Mouse (Mus musculus) ovary, adult 18-20 months (tissue): Measurements from ENCODE around the gene Ptgfrn.

Experiments used
- DNase-seq: peaks from one replicate; pipeline ENCODE4 v3.0.0; 2022; ENCODE audit warnings: low spot score, mixed read lengths

Ptgfrn gene

GRCm38 (mm10) chr3:101116431-101117385 lies 6.6 kb upstream of the Ptgfrn start:
- DNase-seq: no peak

DNA sequence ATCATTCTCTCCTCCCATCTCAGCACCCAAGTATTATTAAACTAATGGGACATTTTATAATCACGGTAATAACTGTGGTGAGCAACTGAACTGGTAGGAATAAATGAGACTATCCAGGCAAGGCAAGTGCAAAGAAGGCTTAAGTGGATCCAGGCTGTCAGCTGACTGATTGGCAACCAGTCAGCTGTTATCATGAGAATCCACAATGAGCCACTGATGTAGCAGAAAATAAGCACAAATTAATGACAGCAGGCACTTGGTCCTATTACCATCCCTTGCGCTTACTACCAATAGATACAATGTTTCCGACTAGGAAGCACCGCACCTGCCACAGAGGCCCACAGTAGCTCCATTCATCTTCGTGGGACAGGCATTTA lies 2.4 kb upstream of the Ptgfrn start:
- no peak for DNase-seq

- no peak for DNase-seq
Measured at GRCm38 (mm10) chr3:101111848-101112517, 1.9 kb upstream of the Ptgfrn start.

DNA sequence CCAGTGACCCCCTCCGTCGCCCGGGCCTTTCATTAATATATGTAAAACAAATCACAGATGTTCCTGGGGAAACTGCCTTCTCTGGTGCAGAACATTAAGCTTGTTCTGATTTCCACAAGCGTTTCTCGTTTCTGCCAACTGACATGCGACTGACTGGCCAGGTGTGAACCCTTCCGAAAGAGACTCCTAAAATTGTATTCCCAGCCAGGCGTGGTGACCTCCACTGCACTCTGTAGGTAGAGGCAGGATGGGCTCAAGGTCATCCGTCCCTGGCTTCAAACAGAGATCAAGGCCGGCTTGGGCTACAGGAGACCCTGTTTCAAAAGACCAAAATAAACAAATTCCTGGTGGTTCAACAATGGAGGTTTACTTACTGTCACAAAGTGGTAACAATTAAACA lies 1.2 kb upstream of the Ptgfrn start:
- no peak for DNase-seq

- DNase-seq: no peak
Measured at GRCm38 (mm10) chr3:101110838-101111103, 693 bp upstream of the Ptgfrn start.

- no peak for DNase-seq
Measured at GRCm38 (mm10) chr3:101109558-101110021, 488 bp downstream of the Ptgfrn start.

- DNase-seq: no peak
Measured at GRCm38 (mm10) chr3:101108848-101109247, 1.2 kb downstream of the Ptgfrn start.

DNA sequence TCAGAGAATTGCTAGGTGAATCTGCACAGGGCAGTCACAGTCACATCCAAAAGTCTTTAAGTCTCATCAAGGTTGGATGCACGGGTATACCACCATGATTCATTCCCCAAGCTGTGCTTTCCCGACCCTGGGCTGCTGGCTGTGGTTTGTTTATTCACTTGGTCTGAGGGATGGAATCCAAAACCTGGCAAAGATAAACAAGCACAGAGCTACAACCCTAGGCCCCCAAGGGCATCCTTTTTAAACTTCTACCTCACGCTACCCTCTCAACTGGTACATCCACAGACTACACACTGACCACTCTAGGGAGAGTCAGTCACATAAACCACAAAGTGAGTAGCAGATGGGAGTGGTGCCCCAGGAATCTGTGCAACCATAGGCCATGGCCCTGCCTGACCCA lies 1.8 kb downstream of the Ptgfrn start:
- DNase-seq: no peak

DNA sequence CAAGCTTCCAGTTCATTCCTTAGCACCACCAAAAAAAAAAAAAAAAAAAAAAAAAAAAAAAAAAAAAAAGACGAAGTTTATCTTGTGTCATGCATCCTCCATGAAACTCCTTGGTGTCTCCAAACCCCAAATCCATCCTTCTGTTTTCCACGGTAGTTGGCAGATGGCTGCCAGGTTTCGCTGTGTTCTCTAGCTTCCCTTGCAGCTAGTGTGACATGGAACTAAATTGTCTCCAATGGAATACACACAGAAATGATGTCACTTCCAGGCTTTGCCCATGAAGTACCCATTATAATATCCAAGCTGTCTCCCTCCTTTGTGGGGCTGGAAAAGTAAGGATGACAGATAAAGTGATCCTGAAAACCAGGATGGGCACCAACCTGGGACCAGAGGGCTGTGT lies 3.8 kb downstream of the Ptgfrn start:
- DNase-seq: no peak

GRCm38 (mm10) chr3:101105486-101105885 lies 4.6 kb downstream of the Ptgfrn start:
- no peak for DNase-seq

- no peak for DNase-seq
Measured at GRCm38 (mm10) chr3:101104883-101105282, 5.2 kb downstream of the Ptgfrn start.

DNA sequence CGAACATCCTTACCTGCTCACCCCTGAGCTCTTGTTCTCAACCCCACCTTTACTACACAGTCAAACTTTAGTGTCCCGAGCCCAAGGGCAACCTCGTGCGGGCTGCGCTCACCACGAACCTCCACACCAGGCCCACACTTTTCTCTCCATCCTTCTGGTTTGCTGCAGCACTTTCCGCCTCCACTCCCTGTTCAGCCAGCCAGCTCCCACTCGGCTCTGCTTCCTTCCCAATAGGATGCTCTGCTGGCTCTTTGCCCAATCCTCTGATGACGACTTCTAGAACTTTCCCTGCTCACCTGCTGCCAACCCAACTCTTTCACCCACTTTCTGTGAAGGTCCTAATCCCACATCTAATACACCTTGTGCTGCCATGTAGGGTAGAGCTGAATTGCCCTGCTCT lies 6.3 kb downstream of the Ptgfrn start:
- no peak for DNase-seq

GRCm38 (mm10) chr3:101102106-101102505 lies 8.0 kb downstream of the Ptgfrn start:
- no peak for DNase-seq

- DNase-seq: no peak
Measured at GRCm38 (mm10) chr3:101101184-101101583, 8.9 kb downstream of the Ptgfrn start.

- DNase-seq: no peak
Measured at GRCm38 (mm10) chr3:101099701-101100357, 10.2 kb downstream of the Ptgfrn start.

GRCm38 (mm10) chr3:101098073-101098472 lies 12.0 kb downstream of the Ptgfrn start:
- no peak for DNase-seq

DNA sequence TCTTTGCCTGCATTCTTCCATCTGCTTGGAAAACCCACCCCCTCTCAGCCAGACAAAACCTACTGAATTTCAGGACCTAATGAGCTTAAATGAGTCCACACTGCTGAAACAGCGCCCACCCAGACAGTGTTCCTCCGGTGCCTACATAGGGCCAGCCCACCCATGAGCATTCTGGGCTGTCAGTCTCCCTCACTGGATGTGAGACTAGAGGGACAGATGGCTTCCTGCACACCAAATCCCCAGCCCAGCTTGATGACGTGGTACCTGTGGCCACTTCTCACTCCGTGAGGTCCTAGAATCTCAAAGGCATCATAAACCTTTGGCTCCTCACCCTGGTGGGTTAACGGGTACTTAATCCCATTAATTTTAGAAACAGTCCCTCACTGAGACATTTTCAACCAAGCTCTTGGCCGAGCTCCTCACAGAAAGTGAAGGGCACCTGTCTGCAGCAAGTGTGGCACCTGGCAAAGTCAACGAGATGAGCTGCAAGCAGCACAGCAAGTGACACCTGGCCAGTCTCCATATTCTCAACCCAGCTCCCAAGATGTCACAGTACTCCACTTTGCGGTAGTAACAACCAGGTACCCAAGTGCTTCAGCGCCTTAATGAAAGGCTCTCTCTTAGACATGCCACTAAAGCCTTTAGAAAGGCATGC lies 12.8 kb downstream of the Ptgfrn start:
- no peak for DNase-seq

GRCm38 (mm10) chr3:101095761-101096449 lies 14.2 kb downstream of the Ptgfrn start:
- no peak for DNase-seq

- DNase-seq: no peak
Measured at GRCm38 (mm10) chr3:101092202-101092601, 17.9 kb downstream of the Ptgfrn start.

DNA sequence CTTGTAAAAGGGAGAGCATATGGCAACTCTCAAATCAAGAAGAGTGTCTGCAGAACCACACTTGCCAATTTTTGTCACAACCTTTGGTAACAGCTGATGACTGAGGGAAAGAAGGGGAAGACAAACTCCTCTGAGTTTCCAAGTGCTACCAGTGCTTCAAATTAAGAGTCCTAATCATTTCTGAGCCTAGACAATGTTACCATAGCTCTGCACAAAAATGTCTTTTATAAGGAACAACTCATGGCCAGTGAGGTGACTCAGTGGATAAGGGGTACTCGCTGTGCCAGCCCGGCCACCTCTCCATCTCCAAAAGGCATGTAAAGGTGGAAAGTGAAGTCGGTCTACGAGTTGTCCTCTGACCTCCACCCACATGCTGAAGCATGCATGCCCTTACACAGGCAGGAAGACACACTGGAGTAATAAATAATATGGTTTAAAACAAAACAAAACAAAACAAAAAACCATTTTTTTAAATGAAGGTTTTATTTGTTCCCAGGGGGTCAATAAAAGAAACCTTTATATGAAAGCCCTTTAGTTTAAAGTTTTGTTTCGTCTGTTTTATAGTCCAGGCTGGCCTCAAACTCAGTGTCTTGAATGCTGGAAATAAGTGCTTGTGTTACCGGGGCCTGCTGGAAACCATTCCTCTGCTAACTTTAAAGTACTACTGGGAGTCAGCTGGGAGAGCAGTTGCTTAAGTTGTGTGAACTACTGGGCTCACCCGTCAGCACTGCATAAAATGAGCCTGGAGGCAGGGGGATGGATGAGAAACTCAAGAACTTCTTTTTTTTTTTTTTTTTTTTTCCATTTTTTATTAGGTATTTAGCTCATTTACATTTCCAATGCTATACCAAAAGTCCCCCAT lies 23.3 kb downstream of the Ptgfrn start:
- DNase-seq: no peak

DNA sequence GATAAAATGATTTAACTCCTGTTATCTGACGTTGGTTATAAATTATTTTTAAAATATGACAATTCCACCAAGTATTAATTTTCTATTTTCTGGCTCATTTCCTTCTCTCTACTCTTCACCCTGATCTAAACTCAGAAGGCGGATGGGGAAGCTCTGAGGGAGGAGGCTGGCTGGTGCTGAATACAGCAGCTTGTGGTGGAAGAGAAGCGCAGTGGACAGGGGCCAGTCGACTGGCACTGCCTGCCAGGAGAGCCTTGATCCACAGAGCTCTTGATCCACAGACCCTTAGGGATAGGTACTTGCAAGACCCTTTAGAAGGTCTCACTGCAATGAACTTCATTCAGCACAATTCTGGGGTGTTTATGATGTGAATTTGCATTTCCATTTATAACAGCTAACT lies 29.2 kb downstream of the Ptgfrn start:
- no peak for DNase-seq
